Mouse (Mus musculus): ENCODE data around the gene Olfr769. TPM values are rescaled to one million over a fixed set of nuclear protein-coding genes. Genes with fewer than 3 reads are reported as not detected.

Gene Olfr769
- total and polyA plus RNA-seq, 2 experiments from 2014 or later, result not detected

DNA sequence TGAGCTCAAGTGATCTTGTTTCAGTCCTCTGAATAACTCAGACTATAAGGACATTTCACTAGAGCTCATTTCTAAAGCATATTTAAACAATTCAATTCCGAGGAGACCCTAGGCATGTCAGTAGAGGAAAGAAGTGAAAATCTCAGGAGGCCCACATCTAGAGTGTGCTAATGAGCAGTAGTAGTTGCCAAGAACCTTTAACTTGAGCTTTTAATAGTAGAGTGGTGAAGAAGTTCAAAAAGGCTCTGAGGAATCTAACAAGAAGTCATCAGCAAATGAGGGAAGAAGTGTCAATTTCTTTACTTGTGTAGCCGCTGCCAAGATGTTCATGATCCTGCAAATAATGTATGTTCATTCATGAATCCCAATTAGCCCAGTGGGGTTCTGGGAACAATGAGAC is 48.8 kb downstream of the Olfr769 start, which contains the start of gene Olfr766-ps1:
TSS of gene Olfr766-ps1 (minus strand) at position 101 of the 400 bp plus-strand sequence.
- H3K36me3 ChIP-seq (ENCODE audit: insufficient read depth, low read length), result no peaks in the 10 kb centered on the region
- H3K27ac ChIP-seq, result no peak within 1 kb of the TSS
- WGBS, result 83% methylated on average over 2 of the region's 2 CpGs
- no peaks in the 10 kb centered on the region for H3K27me3 ChIP-seq (ENCODE audit: insufficient read depth, low read length)
- H3K9ac ChIP-seq (replicated peaks; ENCODE audit: low read length), result no peak within 1 kb of the TSS
- no peak for TF ChIP-seq CTCF (IDR thresholded peaks at IDR 0.05; ENCODE audit: low read depth)
- H3K9me3 ChIP-seq (ENCODE audit: low read length), result no peaks in the 10 kb centered on the region
- no peak for DNase-seq (ENCODE audit: low spot score)
- ATAC-seq, result no peak
- no peak within 1 kb of the TSS for H3K4me2 ChIP-seq (ENCODE audit: low read depth, low read length)
- H3K4me3 ChIP-seq (ENCODE audit: low read length), result no peak within 1 kb of the TSS
- H3K4me1 ChIP-seq (ENCODE audit: insufficient read depth, low read length), result no peaks in the 10 kb centered on the region

Other genes starting within 250 kb of the Olfr769 start
- 15.9 and 18.8 TPM in 2 replicates for gene Gdf11, start 226.1 kb downstream of the Olfr769 start, total RNA-seq (2014; rRNA removed)
- 6.7 and 7.6 TPM in 2 replicates for gene Gdf11, start 226.1 kb downstream of the Olfr769 start, polyA plus RNA-seq (2015; fragmentation: Nextera tagmentation; extraction: Ambion mirVana)
- gene Cd63, start 216.9 kb downstream of the Olfr769 start, total RNA-seq (2014; rRNA removed), result 35.2 and 40.9 TPM in 2 replicates
- 417 and 436 TPM in 2 replicates for gene Cd63, start 216.9 kb downstream of the Olfr769 start, polyA plus RNA-seq (2015; fragmentation: Nextera tagmentation; extraction: Ambion mirVana)
- 22.6 and 24.8 TPM in 2 replicates for gene Rdh5, start 195.0 kb downstream of the Olfr769 start, total RNA-seq (2014; rRNA removed)
- gene Rdh5, start 195.0 kb downstream of the Olfr769 start, polyA plus RNA-seq (2015; fragmentation: Nextera tagmentation; extraction: Ambion mirVana), result 21.0 and 29.2 TPM in 2 replicates
- 70.9 and 97.6 TPM in 2 replicates for gene Bloc1s1, start 193.8 kb downstream of the Olfr769 start, total RNA-seq (2014; rRNA removed)
- 292 and 298 TPM in 2 replicates for gene Bloc1s1, start 193.8 kb downstream of the Olfr769 start, polyA plus RNA-seq (2015; fragmentation: Nextera tagmentation; extraction: Ambion mirVana)
- 29.0 and 30.6 TPM in 2 replicates for gene Itga7, start 184.0 kb downstream of the Olfr769 start, total RNA-seq (2014; rRNA removed)
- 15.1 and 16.9 TPM in 2 replicates for gene Itga7, start 184.0 kb downstream of the Olfr769 start, polyA plus RNA-seq (2015; fragmentation: Nextera tagmentation; extraction: Ambion mirVana)
- gene Mettl7b, start 156.9 kb downstream of the Olfr769 start, total RNA-seq (2014; rRNA removed), result not detected in 2 replicates
- gene Mettl7b, start 156.9 kb downstream of the Olfr769 start, polyA plus RNA-seq (2015; fragmentation: Nextera tagmentation; extraction: Ambion mirVana), result not detected in 2 replicates
- gene Olfr9, start 128.4 kb downstream of the Olfr769 start, total RNA-seq (2014; rRNA removed), result not detected in 2 replicates
- not detected in 2 replicates for gene Olfr9, start 128.4 kb downstream of the Olfr769 start, polyA plus RNA-seq (2015; fragmentation: Nextera tagmentation; extraction: Ambion mirVana)
- gene Olfr763, start 107.1 kb downstream of the Olfr769 start, total RNA-seq (2014; rRNA removed), result not detected in 2 replicates
- gene Olfr763, start 107.1 kb downstream of the Olfr769 start, polyA plus RNA-seq (2015; fragmentation: Nextera tagmentation; extraction: Ambion mirVana), result not detected in 2 replicates
- gene Olfr764-ps1, start 78.0 kb downstream of the Olfr769 start, total RNA-seq (2014; rRNA removed), result not detected in 2 replicates
- not detected in 2 replicates for gene Olfr764-ps1, start 78.0 kb downstream of the Olfr769 start, polyA plus RNA-seq (2015; fragmentation: Nextera tagmentation; extraction: Ambion mirVana)
- not detected in 2 replicates for gene Olfr765, start 67.9 kb downstream of the Olfr769 start, total RNA-seq (2014; rRNA removed)
- not detected in 2 replicates for gene Olfr765, start 67.9 kb downstream of the Olfr769 start, polyA plus RNA-seq (2015; fragmentation: Nextera tagmentation; extraction: Ambion mirVana)
- gene Olfr766-ps1, start 48.9 kb downstream of the Olfr769 start, total RNA-seq (2014; rRNA removed), result not detected in 2 replicates
- gene Olfr766-ps1, start 48.9 kb downstream of the Olfr769 start, polyA plus RNA-seq (2015; fragmentation: Nextera tagmentation; extraction: Ambion mirVana), result not detected in 2 replicates
- not detected in 2 replicates for gene Olfr767, start 35.0 kb downstream of the Olfr769 start, total RNA-seq (2014; rRNA removed)
- not detected in 2 replicates for gene Olfr767, start 35.0 kb downstream of the Olfr769 start, polyA plus RNA-seq (2015; fragmentation: Nextera tagmentation; extraction: Ambion mirVana)
- gene Olfr768, start 18.5 kb downstream of the Olfr769 start, total RNA-seq (2014; rRNA removed), result not detected in 2 replicates
- gene Olfr768, start 18.5 kb downstream of the Olfr769 start, polyA plus RNA-seq (2015; fragmentation: Nextera tagmentation; extraction: Ambion mirVana), result not detected in 2 replicates
- not detected in 2 replicates for gene Olfr770, start 21.1 kb upstream of the Olfr769 start, total RNA-seq (2014; rRNA removed)
- gene Olfr770, start 21.1 kb upstream of the Olfr769 start, polyA plus RNA-seq (2015; fragmentation: Nextera tagmentation; extraction: Ambion mirVana), result not detected in 2 replicates
- gene Olfr771, start 46.9 kb upstream of the Olfr769 start, total RNA-seq (2014; rRNA removed), result not detected in 2 replicates
- not detected in 2 replicates for gene Olfr771, start 46.9 kb upstream of the Olfr769 start, polyA plus RNA-seq (2015; fragmentation: Nextera tagmentation; extraction: Ambion mirVana)
- not detected in 2 replicates for gene Olfr772, start 60.1 kb upstream of the Olfr769 start, total RNA-seq (2014; rRNA removed)
- not detected in 2 replicates for gene Olfr772, start 60.1 kb upstream of the Olfr769 start, polyA plus RNA-seq (2015; fragmentation: Nextera tagmentation; extraction: Ambion mirVana)
- gene Olfr773, start 69.6 kb upstream of the Olfr769 start, total RNA-seq (2014; rRNA removed), result not detected in 2 replicates
- gene Olfr773, start 69.6 kb upstream of the Olfr769 start, polyA plus RNA-seq (2015; fragmentation: Nextera tagmentation; extraction: Ambion mirVana), result not detected in 2 replicates
- not detected in 2 replicates for gene Olfr774, start 118.3 kb upstream of the Olfr769 start, total RNA-seq (2014; rRNA removed)
- not detected in 2 replicates for gene Olfr774, start 118.3 kb upstream of the Olfr769 start, polyA plus RNA-seq (2015; fragmentation: Nextera tagmentation; extraction: Ambion mirVana)
- not detected in 2 replicates for gene Olfr775, start 130.6 kb upstream of the Olfr769 start, total RNA-seq (2014; rRNA removed)
- not detected in 2 replicates for gene Olfr775, start 130.6 kb upstream of the Olfr769 start, polyA plus RNA-seq (2015; fragmentation: Nextera tagmentation; extraction: Ambion mirVana)
- not detected in 2 replicates for gene Olfr776, start 141.3 kb upstream of the Olfr769 start, total RNA-seq (2014; rRNA removed)
- gene Olfr776, start 141.3 kb upstream of the Olfr769 start, polyA plus RNA-seq (2015; fragmentation: Nextera tagmentation; extraction: Ambion mirVana), result not detected in 2 replicates
- not detected in 2 replicates for gene Olfr777, start 153.6 kb upstream of the Olfr769 start, total RNA-seq (2014; rRNA removed)
- gene Olfr777, start 153.6 kb upstream of the Olfr769 start, polyA plus RNA-seq (2015; fragmentation: Nextera tagmentation; extraction: Ambion mirVana), result not detected in 2 replicates
- gene Olfr780, start 200.3 kb upstream of the Olfr769 start, total RNA-seq (2014; rRNA removed), result not detected in 2 replicates
- gene Olfr780, start 200.3 kb upstream of the Olfr769 start, polyA plus RNA-seq (2015; fragmentation: Nextera tagmentation; extraction: Ambion mirVana), result not detected in 2 replicates
- not detected in 2 replicates for gene Olfr781, start 211.0 kb upstream of the Olfr769 start, total RNA-seq (2014; rRNA removed)
- gene Olfr781, start 211.0 kb upstream of the Olfr769 start, polyA plus RNA-seq (2015; fragmentation: Nextera tagmentation; extraction: Ambion mirVana), result not detected in 2 replicates
- gene Olfr782, start 231.0 kb upstream of the Olfr769 start, total RNA-seq (2014; rRNA removed), result not detected in 2 replicates
- gene Olfr782, start 231.0 kb upstream of the Olfr769 start, polyA plus RNA-seq (2015; fragmentation: Nextera tagmentation; extraction: Ambion mirVana), result not detected in 2 replicates

Measured in hindbrain, postnatal 0 days (tissue).